Comparison of ENCODE assay signal across 21 mouse cellular contexts in the genomic region with DNA sequence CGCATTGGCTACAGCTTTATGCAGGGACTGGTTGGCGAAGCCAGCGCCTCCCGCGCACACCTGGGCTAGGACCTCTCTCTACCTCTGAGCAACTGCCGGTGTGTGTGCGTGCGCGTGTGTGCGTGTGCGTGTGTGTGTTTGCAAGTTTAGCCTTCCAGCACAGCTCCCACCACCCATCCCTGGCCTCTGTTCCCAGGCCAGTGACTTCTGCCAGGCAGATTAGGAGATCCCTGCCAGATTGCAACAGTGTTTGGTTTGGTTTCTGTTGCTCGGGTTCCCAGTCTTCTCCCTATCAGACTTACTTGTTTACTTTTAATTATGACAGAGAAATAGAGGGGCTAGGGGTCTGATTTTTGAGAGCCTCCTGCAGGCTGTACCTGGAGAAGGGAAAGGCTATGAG. TPM values are rescaled to one million over a fixed set of nuclear protein-coding genes. Genes with fewer than 3 reads are reported as not detected.
A peak's percentile ranks its signal among the peaks of the same experiment; 100 is the strongest.
DNase-seq lines count a peak whose midpoint lies in the region; ATAC-seq and TF ChIP-seq lines count a peak whose summit lies in the region.
"Had no signal": no experiment of that assay in that cellular context is flagged by ENCODE, and none has a peak within 500 bp of the region (broad histone marks: within the 10 kb centered on the region; RNA-seq: fewer than 3 reads in every experiment).

No protein-coding gene starts in this region.

- H3K4me2 ChIP-seq in lung, embryonic 16.5 days (ENCODE audit: low read depth, low read length) = peak overlapping the region; percentile 48
- H3K4me2 ChIP-seq: forebrain, embryonic 13.5 days; heart, embryonic 13.5 days; hindbrain, embryonic 14.5 days; neural tube, embryonic 13.5 days had no signal

- no peaks in the 10 kb centered on the region for H3K4me1 ChIP-seq in erythroblast, embryonic 14.5 days (ENCODE audit: control insufficient read depth)
- H3K4me1 ChIP-seq in E14TG2a.4 (replicated peaks; ENCODE audit: low read depth, low read length) = peaks cover 46% of the 10 kb centered on the region
- no peaks in the 10 kb centered on the region; the same call in 1 of the 2 replicates for H3K4me1 ChIP-seq in lung, embryonic 16.5 days (replicated peaks; ENCODE audit: control insufficient read depth, insufficient read depth, low read length)
- H3K4me1 ChIP-seq in kidney, adult 2 months (ENCODE audit: control insufficient read depth, insufficient read depth, low read length) = no peaks in the 10 kb centered on the region
- H3K4me1 ChIP-seq: forebrain, embryonic 13.5 days; neural tube, embryonic 13.5 days had no signal

- no peaks in the 10 kb centered on the region for H3K27me3 ChIP-seq in erythroblast, embryonic 14.5 days (ENCODE audit: control insufficient read depth)
- H3K27me3 ChIP-seq in E14TG2a.4 (ENCODE audit: insufficient read depth, low read length) = peaks cover 11% of the 10 kb centered on the region
- no peaks in the 10 kb centered on the region for H3K27me3 ChIP-seq in lung, embryonic 16.5 days (ENCODE audit: control insufficient read depth, insufficient read depth, low read depth, low read length)
- H3K27me3 ChIP-seq in kidney, adult 2 months (replicated peaks; ENCODE audit: control insufficient read depth, insufficient read depth, low read length) = no peaks in the 10 kb centered on the region
- H3K27me3 ChIP-seq: forebrain, embryonic 13.5 days; neural tube, embryonic 13.5 days had no signal

- H3K36me3 ChIP-seq in erythroblast, embryonic 14.5 days (ENCODE audit: control insufficient read depth) = no peaks in the 10 kb centered on the region
- no peaks in the 10 kb centered on the region for H3K36me3 ChIP-seq in E14TG2a.4 (ENCODE audit: insufficient read depth, low read length)
- no peaks in the 10 kb centered on the region for H3K36me3 ChIP-seq in lung, embryonic 16.5 days (ENCODE audit: control insufficient read depth, insufficient read depth, low read length)
- H3K36me3 ChIP-seq in kidney, adult 2 months (ENCODE audit: control insufficient read depth, insufficient read depth, low read length) = no peaks in the 10 kb centered on the region
- H3K36me3 ChIP-seq: heart, embryonic 13.5 days; neural tube, embryonic 13.5 days had no signal

- 23% methylated on average over 12 of the region's 12 CpGs for WGBS in lung, embryonic 16.5 days
- 46% methylated on average over 12 of the region's 12 CpGs for WGBS in kidney, adult 2 months

- ATAC-seq in erythroblast, adult 5-6 weeks (replicated peaks; ENCODE audit: low FRiP score, poor library complexity, severe bottlenecking) = no peak
- ATAC-seq in lung, embryonic 16.5 days (ENCODE audit: low read depth) = no peak; the same call in 1 of the 2 replicates
- ATAC-seq: forebrain, embryonic 13.5 days; midbrain, embryonic 16.5 days had no signal

- TF ChIP-seq CTCF in E14TG2a.4 (conservative IDR thresholded peaks at IDR 0.05; ENCODE audit: low read length) = no peak
- TF ChIP-seq CTCF in kidney, adult 2 months (conservative IDR thresholded peaks at IDR 0.05; ENCODE audit: insufficient read depth, insufficient read length, low read depth, low read length) = no peak

- peak overlapping the region; percentile 27 for H3K4me3 ChIP-seq in erythroblast, embryonic 14.5 days (replicated peaks)
- H3K4me3 ChIP-seq in E14TG2a.4 (replicated peaks; ENCODE audit: low read length) = peak overlapping the region; percentile 70
- H3K4me3 ChIP-seq in lung, embryonic 16.5 days (ENCODE audit: low read length) = peak overlapping the region; percentile 29
- no peak overlapping the region for H3K4me3 ChIP-seq in kidney, adult 2 months (ENCODE audit: insufficient read depth, low read depth, low read length)
- H3K4me3 ChIP-seq: forebrain, embryonic 13.5 days; heart, embryonic 13.5 days; neural tube, embryonic 13.5 days had no signal

- H3K9ac ChIP-seq in lung, embryonic 16.5 days (ENCODE audit: low read length) = peak overlapping the region; percentile 36
- H3K9ac ChIP-seq: forebrain, embryonic 13.5 days; heart, embryonic 13.5 days; hindbrain, embryonic 14.5 days; neural tube, embryonic 13.5 days had no signal

- peak overlapping the region; percentile 93 for H3K27ac ChIP-seq in lung, embryonic 16.5 days (ENCODE audit: low read length)
- no peak overlapping the region for H3K27ac ChIP-seq in kidney, adult 2 months (ENCODE audit: insufficient read depth, low read depth, low read length)
- H3K27ac ChIP-seq: forebrain, embryonic 13.5 days; heart, embryonic 13.5 days; hindbrain, embryonic 14.5 days; neural tube, embryonic 13.5 days had no signal

- TF ChIP-seq POLR2A in kidney, adult 2 months (IDR thresholded peaks at IDR 0.05; ENCODE audit: low read depth, low read length) = no peak

- DNase-seq in adipocyte (ENCODE audit: low spot score) = peak; percentile 57
- DNase-seq in kidney, adult 2 months = no peak
- no peak for DNase-seq in gastrocnemius, postnatal 25 days
- DNase-seq: cerebellum, adult 8-10 months; gastrocnemius, postnatal 14 days; layer of hippocampus, adult 9-11 months; retina, postnatal 1 day; thymus, postnatal 14 days had no signal

- no peaks in the 10 kb centered on the region for H3K9me3 ChIP-seq in erythroblast, embryonic 14.5 days (ENCODE audit: control insufficient read depth, low read length)
- no peaks in the 10 kb centered on the region for H3K9me3 ChIP-seq in E14TG2a.4 (ENCODE audit: low read length)
- H3K9me3 ChIP-seq in lung, embryonic 16.5 days (ENCODE audit: control insufficient read depth, low read length) = no peaks in the 10 kb centered on the region
- H3K9me3 ChIP-seq: forebrain, embryonic 13.5 days; heart, embryonic 13.5 days; neural tube, embryonic 13.5 days had no signal

RNA-seq across cellular contexts. Expression of gene Sec14l4, which starts 0.7 kb away (rescaled TPM):
- 0.02 TPM in 1 of 2 replicates, not detected in the other for polyA plus RNA-seq in erythroblast, embryonic 14.5 days (2012)
- not detected in 2 replicates for total RNA-seq in erythroblast, adult 5-6 weeks (2015; ENCODE audit: low replicate concordance)
- not detected in 2 replicates for total RNA-seq in erythroblast, adult 5-6 weeks (2017; ENCODE audit: low replicate concordance)
- 24.1 and 29.7 TPM in 2 replicates for polyA plus RNA-seq in lung, embryonic 16.5 days (2015; fragmentation: Nextera tagmentation; extraction: Ambion mirVana)
- polyA plus RNA-seq in kidney, adult 2 months (2012; rRNA removed) = 0.36 and 0.39 TPM in 2 replicates
- not detected for total RNA-seq in gastrocnemius, postnatal 25 days (2021)
- total RNA-seq: gastrocnemius, postnatal 14 days; megakaryocyte progenitor cell, adult 5-6 weeks had no signal
- polyA plus RNA-seq: brain, embryonic 14.5 days; embryonic facial prominence, embryonic 11.5 days; forebrain, embryonic 13.5 days; heart, embryonic 13.5 days; hindbrain, embryonic 14.5 days; midbrain, embryonic 16.5 days; neural tube, embryonic 13.5 days had no signal

RNA-seq across cellular contexts. Expression of gene Sec14l3, which starts 32.7 kb away (rescaled TPM):
- not detected in 2 replicates for polyA plus RNA-seq in erythroblast, embryonic 14.5 days (2012)
- not detected in 2 replicates for total RNA-seq in erythroblast, adult 5-6 weeks (2015; ENCODE audit: low replicate concordance)
- total RNA-seq in erythroblast, adult 5-6 weeks (2017; ENCODE audit: low replicate concordance) = not detected in 2 replicates
- polyA plus RNA-seq in lung, embryonic 16.5 days (2015; fragmentation: Nextera tagmentation; extraction: Ambion mirVana) = 41.5 and 63.9 TPM in 2 replicates
- 8.8 and 11.7 TPM in 2 replicates for polyA plus RNA-seq in kidney, adult 2 months (2012; rRNA removed)
- total RNA-seq in gastrocnemius, postnatal 25 days (2021) = not detected
- total RNA-seq: gastrocnemius, postnatal 14 days; megakaryocyte progenitor cell, adult 5-6 weeks had no signal
- polyA plus RNA-seq: embryonic facial prominence, embryonic 11.5 days; heart, embryonic 13.5 days had no signal

RNA-seq across cellular contexts. Expression of gene Gal3st1, which starts 48.5 kb away (rescaled TPM):
- polyA plus RNA-seq in erythroblast, embryonic 14.5 days (2012) = not detected in 2 replicates
- total RNA-seq in erythroblast, adult 5-6 weeks (2015; ENCODE audit: low replicate concordance) = not detected in 2 replicates
- not detected in 2 replicates for total RNA-seq in erythroblast, adult 5-6 weeks (2017; ENCODE audit: low replicate concordance)
- polyA plus RNA-seq in lung, embryonic 16.5 days (2015; fragmentation: Nextera tagmentation; extraction: Ambion mirVana) = 9.5 and 10.0 TPM in 2 replicates
- 71.7 and 91.3 TPM in 2 replicates for polyA plus RNA-seq in kidney, adult 2 months (2012; rRNA removed)
- total RNA-seq in gastrocnemius, postnatal 25 days (2021) = under 1 TPM; 0.51 to 0.78 TPM

RNA-seq across cellular contexts. Expression of gene 4930556J24Rik, which starts 55.4 kb away (rescaled TPM):
- not detected in 2 replicates for polyA plus RNA-seq in erythroblast, embryonic 14.5 days (2012)
- not detected in 2 replicates for total RNA-seq in erythroblast, adult 5-6 weeks (2015; ENCODE audit: low replicate concordance)
- not detected in 2 replicates for total RNA-seq in erythroblast, adult 5-6 weeks (2017; ENCODE audit: low replicate concordance)
- 0.24 and 0.38 TPM in 2 replicates for polyA plus RNA-seq in lung, embryonic 16.5 days (2015; fragmentation: Nextera tagmentation; extraction: Ambion mirVana)
- 0.34 and 0.73 TPM in 2 replicates for polyA plus RNA-seq in kidney, adult 2 months (2012; rRNA removed)
- total RNA-seq in gastrocnemius, postnatal 25 days (2021) = not detected
- total RNA-seq: gastrocnemius, postnatal 14 days; left cerebral cortex, postnatal 14 days; megakaryocyte progenitor cell, adult 5-6 weeks had no signal
- polyA plus RNA-seq: brain, embryonic 14.5 days; embryonic facial prominence, embryonic 11.5 days; forebrain, embryonic 13.5 days; heart, embryonic 13.5 days had no signal

Comparison
In these comparisons a context has a peak if more than half of its experiments do, and no peak if none do; other contexts are left out.
1. RNA of gene Sec14l4, which starts 0.7 kb away (polyA plus RNA-seq): 24.1 to 29.7 TPM in lung, embryonic 16.5 days; 0.36 to 0.39 TPM in kidney, adult 2 months and 0.02 TPM in erythroblast, embryonic 14.5 days; every median in the first group is over 10 times any median in the second.
2. RNA of gene Gal3st1, which starts 48.5 kb away (polyA plus RNA-seq): 71.7 to 91.3 TPM in kidney, adult 2 months and 9.5 to 10.0 TPM in lung, embryonic 16.5 days; not detected in erythroblast, embryonic 14.5 days; every median in the first group is over 10 times any median in the second.